Mouse (Mus musculus) R1 (cell line): ENCODE data around the gene Hdac11.
"Not testable (repeated sequence)": the region's sequence is repeated elsewhere in the genome, so short reads cannot be mapped to it uniquely, and the experiment has no call there.

Source experiments
- DNase-seq: peaks from one replicate; pipeline ENCODE4 v3.0.0-alpha.2; 2018; ENCODE audit warnings: low read depth, low spot score

Gene Hdac11

DNA sequence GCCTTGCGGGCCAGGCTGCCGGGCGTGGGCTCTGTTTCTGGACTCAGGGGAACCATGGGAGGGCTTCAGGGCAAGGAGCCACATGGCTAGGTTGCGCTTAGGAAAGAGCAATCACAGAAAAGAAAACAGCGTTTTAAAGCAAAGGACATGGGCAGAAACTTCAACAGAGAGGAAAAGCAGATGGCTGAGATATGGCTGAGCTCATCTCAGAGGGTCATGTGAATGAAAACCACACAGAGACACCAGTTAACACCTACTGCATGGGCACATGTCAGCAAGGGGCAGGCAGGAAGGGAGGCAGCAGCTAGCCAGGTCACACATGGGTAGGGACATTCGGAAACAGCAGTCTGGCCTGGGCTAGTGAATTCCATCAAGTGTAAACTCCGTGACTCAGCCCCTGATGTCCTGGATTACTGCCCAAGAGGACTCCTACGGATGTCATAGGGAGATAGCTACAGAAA, 45.4 kb downstream of the Hdac11 start:
- no peak for DNase-seq

GRCm38 (mm10) chr6:91202571-91202970, 46.1 kb downstream of the Hdac11 start:
- DNase-seq: peak; percentile 6

GRCm38 (mm10) chr6:91205346-91205745, 48.9 kb downstream of the Hdac11 start:
- DNase-seq: no peak

- DNase-seq: no peak
Observed at GRCm38 (mm10) chr6:91205791-91206190, 49.3 kb downstream of the Hdac11 start.

DNA sequence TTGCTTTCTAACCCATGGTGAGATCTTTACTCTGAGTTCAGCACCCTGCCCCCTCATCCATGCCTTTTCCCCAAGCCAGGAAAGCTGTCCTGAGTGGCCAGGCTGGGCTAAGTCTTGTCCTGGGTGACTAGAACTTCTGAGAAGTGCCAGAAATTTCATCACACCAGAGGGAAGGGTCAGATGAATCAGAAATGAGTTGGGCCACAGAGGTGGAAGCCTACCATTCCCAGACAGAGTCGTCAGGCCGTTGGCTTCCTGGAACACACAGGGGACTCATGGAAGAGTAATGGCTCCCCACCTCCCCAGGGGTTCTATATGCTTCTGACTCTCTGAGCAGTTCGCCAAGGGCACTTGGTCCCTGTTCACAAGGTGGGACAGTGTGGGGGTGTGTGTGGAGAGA, 51.0 kb downstream of the Hdac11 start:
- no peak for DNase-seq

- DNase-seq: peak; percentile 9
Observed at GRCm38 (mm10) chr6:91209780-91210179, 53.3 kb downstream of the Hdac11 start.

- DNase-seq: no peak
Observed at GRCm38 (mm10) chr6:91210852-91211251, 54.4 kb downstream of the Hdac11 start.

GRCm38 (mm10) chr6:91212155-91212554, 55.7 kb downstream of the Hdac11 start, which contains the start of gene Fbln2:
Fbln2 (plus strand) TSS chr6:91212455.
- not testable (repeated sequence) for DNase-seq

DNA sequence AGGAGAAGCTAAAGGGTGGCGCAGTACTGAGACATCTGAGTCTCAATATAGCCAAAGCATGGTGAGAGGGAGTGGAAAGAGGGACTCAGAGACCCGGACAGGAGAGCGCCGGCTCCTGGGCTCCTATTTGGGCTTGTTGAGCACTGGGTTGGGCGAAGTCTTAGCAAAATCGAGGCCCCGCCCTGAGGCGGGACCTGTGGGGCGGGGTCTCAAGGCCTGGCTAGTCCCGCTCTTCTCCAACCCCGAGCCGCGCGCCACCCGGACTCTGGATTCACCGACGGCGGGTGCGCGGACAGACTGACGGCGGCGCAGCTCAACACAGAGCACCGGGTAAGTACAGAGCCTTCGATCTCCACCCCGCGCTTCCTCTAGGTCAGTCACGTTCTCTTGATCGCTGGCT, 56.1 kb downstream of the Hdac11 start:
- peak; percentile 81 for DNase-seq

- DNase-seq: no peak
Observed at GRCm38 (mm10) chr6:91213287-91214218, 57.1 kb downstream of the Hdac11 start.

- DNase-seq: no peak
Observed at GRCm38 (mm10) chr6:91215454-91215853, 59.0 kb downstream of the Hdac11 start.

DNA sequence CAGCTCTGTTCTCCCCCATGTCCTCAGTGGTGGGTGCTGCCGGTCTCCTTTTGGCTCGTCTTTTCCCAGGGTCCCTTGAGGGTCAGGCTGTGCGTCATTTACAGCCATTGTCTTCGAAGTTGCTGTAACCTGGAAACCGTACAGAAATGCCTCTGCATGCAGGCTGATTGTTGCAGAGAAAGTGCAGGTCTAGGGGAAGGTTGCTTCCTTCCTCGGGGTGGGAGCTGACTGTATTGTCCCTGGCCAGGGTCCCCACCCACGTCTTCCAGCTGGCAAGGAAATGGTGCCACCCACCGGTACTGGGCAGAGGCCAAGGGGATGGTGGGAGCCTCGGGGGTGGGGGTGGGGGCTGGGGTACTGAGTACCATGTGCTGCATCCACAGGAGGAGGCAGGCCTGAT, 62.0 kb downstream of the Hdac11 start:
- DNase-seq: no peak

- no peak for DNase-seq
Observed at GRCm38 (mm10) chr6:91218871-91219270, 62.4 kb downstream of the Hdac11 start.

DNA sequence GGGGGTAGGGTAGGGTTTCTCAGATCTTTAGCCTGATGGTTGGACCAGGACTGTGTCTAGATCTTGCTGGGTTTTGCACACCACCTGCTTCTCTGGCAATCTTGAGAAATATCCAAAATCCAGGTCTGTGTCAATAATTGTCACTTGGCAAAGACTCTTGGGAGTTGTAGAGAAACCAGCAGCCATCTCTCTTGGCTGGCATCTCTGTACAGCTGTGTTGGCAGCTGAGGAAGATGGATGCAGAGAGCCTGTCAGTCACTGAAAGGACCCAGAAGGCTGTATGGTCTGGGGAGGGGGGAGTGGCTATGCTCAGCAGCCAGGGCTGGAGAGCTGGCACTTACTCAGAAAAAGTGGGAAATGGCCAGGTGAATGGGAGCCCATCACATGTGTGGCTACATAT, 63.6 kb downstream of the Hdac11 start:
- no peak for DNase-seq

DNA sequence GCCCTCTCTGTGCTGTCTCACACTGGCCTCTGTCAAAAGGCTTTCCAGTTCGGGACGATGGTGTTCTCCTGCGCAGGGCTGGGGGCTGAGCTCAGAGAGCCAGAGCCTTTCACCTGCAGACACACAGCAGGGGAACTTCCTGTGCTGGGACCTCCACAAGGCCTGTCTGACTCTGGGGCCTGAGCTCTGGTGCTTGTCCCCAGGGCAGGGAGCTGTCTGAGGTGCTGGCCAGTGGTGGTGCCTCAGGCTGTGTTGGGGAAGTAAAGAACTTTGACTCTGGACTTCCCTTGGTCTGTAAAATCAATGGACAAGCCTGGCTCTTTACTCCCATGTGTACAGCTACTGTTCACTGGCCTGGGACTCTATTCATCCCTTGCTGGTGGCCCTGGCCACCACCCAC, 64.6 kb downstream of the Hdac11 start:
- DNase-seq: peak; percentile 37

- no peak for DNase-seq
Observed at GRCm38 (mm10) chr6:91222694-91223346, 66.4 kb downstream of the Hdac11 start.
